In genomic region chr15:95525997-95526396, GRCm38 (mm10) we compare ENCODE assay signal across 7 mouse cellular contexts. TPM values are rescaled to one million over a fixed set of nuclear protein-coding genes. Genes with fewer than 3 reads are reported as not detected.
DNase-seq lines count a peak whose midpoint lies in the region; ATAC-seq and TF ChIP-seq lines count a peak whose summit lies in the region.

No protein-coding gene starts in this region.

- peaks cover 3% of the 10 kb centered on the region; the same call in 1 of the 2 replicates for H3K27me3 ChIP-seq in thymus, adult 2 months (ENCODE audit: control insufficient read depth, insufficient read depth, low read length)
- peaks cover 47% of the 10 kb centered on the region for H3K27me3 ChIP-seq in embryonic facial prominence, embryonic 13.5 days

- no peak for ATAC-seq in embryonic facial prominence, embryonic 13.5 days (ENCODE audit: insufficient number of reproducible peaks, insufficient read depth, low FRiP score, low TSS enrichment, low read depth)
- ATAC-seq in monocyte, adult 5-6 weeks (replicated peaks; ENCODE audit: insufficient number of reproducible peaks, low FRiP score, low TSS enrichment, poor library complexity, severe bottlenecking) = no peak

- H3K36me3 ChIP-seq in thymus, adult 2 months (ENCODE audit: control insufficient read depth, insufficient read depth, low read length) = no peaks in the 10 kb centered on the region
- no peaks in the 10 kb centered on the region for H3K36me3 ChIP-seq in embryonic facial prominence, embryonic 13.5 days

- no peak overlapping the region for H3K4me3 ChIP-seq in thymus, adult 2 months (ENCODE audit: control insufficient read depth, insufficient read depth, low read length)
- H3K4me3 ChIP-seq in embryonic facial prominence, embryonic 13.5 days = no peak overlapping the region
- peak overlapping the region; percentile 80 for H3K4me3 ChIP-seq in layer of hippocampus, adult 2 months

- no peak overlapping the region for H3K27ac ChIP-seq in thymus, adult 2 months (ENCODE audit: control insufficient read depth, insufficient read depth, low read length)
- H3K27ac ChIP-seq in embryonic facial prominence, embryonic 13.5 days = no peak overlapping the region
- peak overlapping the region; percentile 96 for H3K27ac ChIP-seq in layer of hippocampus, adult 2 months

- H3K4me1 ChIP-seq in thymus, adult 2 months (replicated peaks; ENCODE audit: control insufficient read depth, insufficient read depth, low read length) = no peaks in the 10 kb centered on the region
- H3K4me1 ChIP-seq in embryonic facial prominence, embryonic 13.5 days = peaks cover 17% of the 10 kb centered on the region

- WGBS in thymus, adult 2 months = 8% methylated on average over 5 of the region's 5 CpGs
- 10% methylated on average over 5 of the region's 5 CpGs for WGBS in embryonic facial prominence, embryonic 13.5 days

- no peak overlapping the region for H3K9ac ChIP-seq in embryonic facial prominence, embryonic 13.5 days

- peak; percentile 12 for DNase-seq in thymus, postnatal 4 days
- no peak for DNase-seq in thymus, adult 2 months
- peak; percentile 65 to 78 for DNase-seq in layer of hippocampus, adult 2 months (ENCODE audit: low spot score in 2 of 2)
- DNase-seq in neural tube, embryonic 10.5 days (ENCODE audit: extremely low spot score, low spot score) = peak; percentile 45
- DNase-seq in kidney, adult 9 months = no peak

- H3K9me3 ChIP-seq in embryonic facial prominence, embryonic 13.5 days = no peaks in the 10 kb centered on the region

- 0 out of 2 replicates have a peak overlapping the region, but pooled peaks have one; percentile 98 for H3K4me2 ChIP-seq in embryonic facial prominence, embryonic 13.5 days

- TF ChIP-seq CTCF in thymus, adult 2 months (IDR thresholded peaks at IDR 0.05; ENCODE audit: borderline replicate concordance, control insufficient read depth, extremely low read depth, insufficient read depth, low read length, poor library complexity) = no peak
- peak; percentile 73 for TF ChIP-seq CTCF in layer of hippocampus, adult 2 months (conservative IDR thresholded peaks at IDR 0.05)

- no peak for TF ChIP-seq POLR2A in thymus, adult 2 months (IDR thresholded peaks at IDR 0.05; ENCODE audit: control insufficient read depth, extremely low read depth, insufficient read depth, low read length, poor library complexity)

RNA-seq across cellular contexts. Expression of gene Nell2, which starts 2.4 kb away (rescaled TPM):
- 0.96 and 1.4 TPM in 2 replicates for polyA plus RNA-seq in thymus, adult 2 months (2012; rRNA removed)
- polyA plus RNA-seq in embryonic facial prominence, embryonic 13.5 days (2015; fragmentation: Nextera tagmentation; extraction: Ambion mirVana) = 13.5 and 17.9 TPM in 2 replicates
- total RNA-seq in layer of hippocampus, adult 2 months (2021) = 100 to 1,000 TPM; 738 to 777 TPM
- total RNA-seq in monocyte, adult 5-6 weeks (2017) = not detected in 3 replicates

Comparison
In these comparisons a context has a peak if more than half of its experiments do, and no peak if none do; other contexts are left out.
1. DNase-seq: peak in thymus, postnatal 4 days (single experiment), layer of hippocampus, adult 2 months (2 of 2) and neural tube, embryonic 10.5 days (single experiment); none in thymus, adult 2 months (single experiment) and kidney, adult 9 months (single experiment).
2. RNA of gene Nell2, which starts 2.4 kb away (total RNA-seq): 738 to 777 TPM in layer of hippocampus, adult 2 months; not detected in monocyte, adult 5-6 weeks; every median in the first group is over 100 times any median in the second.